Mouse (Mus musculus) C2C12 (cell line): ENCODE measurements around the gene Ciao1. TPM values are rescaled to one million over a fixed set of nuclear protein-coding genes. Genes with fewer than 3 reads are reported as not detected.
A peak's percentile ranks its signal among the peaks of the same experiment; 100 is the strongest.

ENCODE experiments used
- H3K27me3 ChIP-seq: one replicate; pipeline ENCODE4 v1.6.1; 2011; ENCODE audit not compliant: control insufficient read depth, insufficient read depth, insufficient read length
- H3K36me3 ChIP-seq: one replicate; pipeline ENCODE4 v1.6.1; 2011; ENCODE audit not compliant: control insufficient read depth, insufficient read depth
- H3K4me3 ChIP-seq: one replicate; pipeline ENCODE4 v1.5.1; 2011; ENCODE audit warnings: mild to moderate bottlenecking, control low read depth; ENCODE audit not compliant: poor library complexity, insufficient read depth, severe bottlenecking
- H3K79me2 ChIP-seq: one replicate; pipeline ENCODE4 v1.6.1; 2011; ENCODE audit not compliant: control insufficient read depth, insufficient read depth
- H3K79me3 ChIP-seq: one replicate; pipeline ENCODE4 v1.6.1; 2011; ENCODE audit warnings: low read depth, control low read depth
- H3ac ChIP-seq: one replicate; pipeline ENCODE3; 2011; ENCODE audit warnings: low read depth; ENCODE audit not compliant: control insufficient read depth, insufficient read length
- CEBPB ChIP-seq: IDR thresholded peaks from one replicate; pipeline ENCODE4 v1.6.1; 2011; ENCODE audit warnings: low read depth, mild to moderate bottlenecking, control low read depth, moderate library complexity
- CTCF ChIP-seq: IDR thresholded peaks from one replicate; pipeline ENCODE4 v1.5.1; 2011; ENCODE audit not compliant: control insufficient read depth, insufficient read depth, insufficient read length
- FOSL1 ChIP-seq: IDR thresholded peaks from one replicate; pipeline ENCODE4 v1.8.0; 2011; ENCODE audit warnings: mild to moderate bottlenecking, low read length; ENCODE audit not compliant: poor library complexity, insufficient read depth, severe bottlenecking
- MAX ChIP-seq: IDR thresholded peaks from one replicate; pipeline ENCODE4 v1.6.1; 2011; ENCODE audit warnings: mild to moderate bottlenecking, control low read depth
- MYOD1 ChIP-seq: IDR thresholded peaks from one replicate; pipeline ENCODE4 v1.6.1; 2011; ENCODE audit warnings: low read depth; ENCODE audit not compliant: control insufficient read depth, insufficient read length
- MYOG ChIP-seq: IDR thresholded peaks from one replicate; pipeline ENCODE4 v1.6.1; 2011; ENCODE audit not compliant: control insufficient read depth, insufficient read length; ENCODE audit errors: extremely low read depth
- USF1 ChIP-seq: IDR thresholded peaks from one replicate; pipeline ENCODE4 v1.6.1; 2011; ENCODE audit warnings: low read depth, mild to moderate bottlenecking, control low read depth, moderate library complexity
- long read RNA-seq, 2 experiments: library from polyadenylated mRNA; unstranded; transcript quantifications; one replicate each; pipeline ENCODE4 v2.0.0; 2019 to 2020
- polyA plus RNA-seq: library from polyadenylated mRNA; unstranded; fragments of >200 nt; fragmentation: generic; extraction: Trizol; gene quantifications from one replicate; pipeline ENCODE4 v1.2.1, GENCODE M21; 2012; ENCODE audit warnings: missing spikeins

Ciao1 gene
- polyA plus RNA-seq: 44.4 TPM
- long read RNA-seq, experiment 1, transcript Ciao1-201 (7 exons, 3,075 nt): major isoform, 8 of 9 reads
- long read RNA-seq, experiment 1, partial matches to known transcripts: 0 of 9 reads
- long read RNA-seq, experiment 1, other reads (novel, unspliced or antisense): 0 of 9 reads
- long read RNA-seq, experiment 2, transcript Ciao1-201 (7 exons, 3,075 nt): major isoform, 41 of 44 reads
- long read RNA-seq, experiment 2, partial matches to known transcripts: 0 of 44 reads
- long read RNA-seq, experiment 2, other reads (novel, unspliced or antisense): 2 of 44 reads

- Histone ChIP-seq H3ac (peak within 1 kb of the TSS; percentile 75), H3K79me3 (peaks cover 14% of the 10 kb centered on the region), H3K79me2 (peaks cover 60% of the 10 kb centered on the region), H3K36me3 (peaks cover 17% of the 10 kb centered on the region), H3K4me3 (peak within 1 kb of the TSS; percentile 96), H3K27me3 (no peaks in the 10 kb centered on the region)
- TF ChIP-seq FOSL1 (no peak), MAX (peak; percentile 59), MYOG (no peak), CEBPB (no peak), MYOD1 (no peak), USF1 (peak; percentile 77), CTCF (no peak)
Observed at GRCm38 (mm10) chr2:127247592-127248333, at the start of gene Ciao1, which contains the start of gene Tmem127. Ciao1 (minus strand) TSS chr2:127247816. Tmem127 (plus strand) TSS chr2:127247908.

GRCm38 (mm10) chr2:127297001-127297805 lies 49.6 kb upstream of the Ciao1 start:
- Histone ChIP-seq H3K27me3 (no peaks in the 10 kb centered on the region), H3K79me2 (no peaks in the 10 kb centered on the region), H3K79me3 (no peaks in the 10 kb centered on the region), H3ac (no peak overlapping the region), H3K36me3 (peaks cover 74% of the 10 kb centered on the region), H3K4me3 (no peak overlapping the region)
- TF ChIP-seq CEBPB (no peak), MAX (no peak), CTCF (no peak), FOSL1 (no peak), USF1 (no peak), MYOG (no peak), MYOD1 (no peak)

- H3K36me3 ChIP-seq: peaks cover 60% of the 10 kb centered on the region
- TF ChIP-seq FOSL1 (no peak), MYOD1 (no peak), CTCF (no peak), USF1 (no peak), MAX (no peak)
- H3ac ChIP-seq: no peak overlapping the region
- no peaks in the 10 kb centered on the region for H3K79me2 ChIP-seq
- H3K27me3 ChIP-seq: no peaks in the 10 kb centered on the region
- no peaks in the 10 kb centered on the region for H3K79me3 ChIP-seq
- no peak overlapping the region for H3K4me3 ChIP-seq
Observed at GRCm38 (mm10) chr2:127292250-127292649, 44.6 kb upstream of the Ciao1 start.

DNA sequence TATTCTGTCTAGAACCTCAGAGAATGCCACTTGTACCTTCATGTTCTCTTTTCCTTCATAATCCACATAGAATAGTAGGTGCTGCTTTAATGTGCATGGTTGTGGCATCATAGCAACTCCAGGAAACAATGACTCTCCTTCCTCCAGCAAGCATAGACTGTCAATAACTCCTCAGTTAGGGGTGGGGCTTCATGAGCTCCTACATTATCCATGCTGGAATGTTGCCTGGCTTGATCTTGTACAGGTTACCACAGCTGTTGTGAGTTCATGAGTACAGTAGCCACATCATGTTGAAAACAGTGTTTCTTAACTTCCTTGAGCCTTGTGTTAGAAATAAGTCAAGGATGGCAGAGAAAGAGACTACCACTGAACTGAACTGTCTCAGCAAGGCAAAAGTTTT lies 30.5 kb upstream of the Ciao1 start:
- H3K79me2 ChIP-seq: peaks cover 99% of the 10 kb centered on the region
- H3K79me3 ChIP-seq: peaks cover 64% of the 10 kb centered on the region
- TF ChIP-seq USF1 (no peak), MAX (no peak), MYOD1 (no peak), FOSL1 (no peak), MYOG (no peak), CTCF (no peak), CEBPB (no peak)
- no peaks in the 10 kb centered on the region for H3K36me3 ChIP-seq
- H3ac ChIP-seq: no peak overlapping the region
- H3K4me3 ChIP-seq: no peak overlapping the region
- H3K27me3 ChIP-seq: no peaks in the 10 kb centered on the region
